Mouse (Mus musculus) myocyte (in vitro differentiated cells): ENCODE data around the gene Ppt1.

Experiments used
- CEBPB ChIP-seq: IDR thresholded peaks from 2 replicates; pipeline ENCODE4 v1.6.1; 2011; ENCODE audit warnings: mild to moderate bottlenecking, moderate library complexity; ENCODE audit not compliant: poor library complexity, insufficient read depth, severe bottlenecking
- E2F4 ChIP-seq: IDR thresholded peaks from one replicate; pipeline ENCODE4 v1.6.1; 2011; ENCODE audit warnings: mild to moderate bottlenecking, control low read depth, moderate library complexity; ENCODE audit not compliant: insufficient read depth
- MAX ChIP-seq: IDR thresholded peaks from one replicate; pipeline ENCODE4 v1.6.1; 2011; ENCODE audit warnings: low read depth, mild to moderate bottlenecking, control low read depth
- MYOD1 ChIP-seq, 3 experiments: IDR thresholded peaks; one replicate each; pipeline ENCODE4 v1.6.1; 2011; ENCODE audit warnings: control low read depth in 2 of 3, low read depth in 2 of 3, mild to moderate bottlenecking in 2 of 3, moderate library complexity in 1 of 3; ENCODE audit not compliant: insufficient read length in 2 of 3, control insufficient read depth in 1 of 3
- POLR2A ChIP-seq: IDR thresholded peaks from one replicate; pipeline ENCODE4 v1.6.1; 2011; ENCODE audit warnings: low read depth, mild to moderate bottlenecking, control low read depth, moderate library complexity; ENCODE audit not compliant: insufficient read length
- POLR2AphosphoS2 ChIP-seq: IDR thresholded peaks from one replicate; pipeline ENCODE4 v1.6.1; 2011; ENCODE audit warnings: low read depth, control low read depth; ENCODE audit not compliant: insufficient read length
- SRF ChIP-seq: IDR thresholded peaks from one replicate; pipeline ENCODE4 v1.6.1; 2011; ENCODE audit warnings: low read depth; ENCODE audit not compliant: control insufficient read depth, insufficient read length
- TCF12 ChIP-seq: IDR thresholded peaks from one replicate; pipeline ENCODE4 v1.6.1; 2011; ENCODE audit warnings: mild to moderate bottlenecking, control low read depth; ENCODE audit not compliant: poor library complexity, insufficient read depth, severe bottlenecking
- TCF3 ChIP-seq: IDR thresholded peaks from one replicate; pipeline ENCODE4 v1.6.1; 2011; ENCODE audit warnings: low read depth, control low read depth; ENCODE audit not compliant: insufficient read length
- USF1 ChIP-seq: IDR thresholded peaks from one replicate; pipeline ENCODE4 v1.6.1; 2011; ENCODE audit warnings: low read depth, mild to moderate bottlenecking, control low read depth, moderate library complexity

DNA sequence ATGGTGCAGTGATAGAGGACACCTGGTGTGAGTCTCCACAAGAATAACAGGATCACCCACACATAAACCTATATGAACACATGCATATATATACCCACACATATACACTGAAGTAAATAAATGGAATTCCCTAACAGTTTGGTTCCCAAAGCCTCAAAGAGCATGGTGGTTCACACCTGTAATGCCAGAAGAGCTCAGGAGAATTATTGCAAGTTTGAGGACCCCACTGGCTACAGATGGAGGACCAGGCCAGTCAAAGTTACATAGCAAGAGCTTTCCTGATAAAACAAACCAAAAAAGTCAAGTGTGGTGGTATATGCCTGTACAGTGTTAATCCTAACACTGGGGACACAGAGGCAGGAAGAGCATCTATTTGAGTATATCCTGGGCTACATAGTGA, 15.5 kb downstream of the Ppt1 start:
- TF ChIP-seq E2F4 (no peak), CEBPB (no peak), POLR2A (no peak), USF1 (no peak), MAX (no peak), TCF3 (no peak), SRF (no peak), POLR2AphosphoS2 (no peak), MYOD1 (IDR thresholded peaks at IDR 0.05; ENCODE audit: control insufficient read depth in 1 of 3, insufficient read length in 2 of 3, low read depth in 2 of 3) (no peak), TCF12 (no peak)
